Mouse (Mus musculus): ENCODE data around the gene Plk1.

Gene Plk1

GRCm38 (mm10) chr7:122158915-122159902 is at the start of gene Plk1:
TSS of gene Plk1 (plus strand) at chr7:122159439.
- DNase-seq (ENCODE audit: low read depth): peak; percentile 69

DNA sequence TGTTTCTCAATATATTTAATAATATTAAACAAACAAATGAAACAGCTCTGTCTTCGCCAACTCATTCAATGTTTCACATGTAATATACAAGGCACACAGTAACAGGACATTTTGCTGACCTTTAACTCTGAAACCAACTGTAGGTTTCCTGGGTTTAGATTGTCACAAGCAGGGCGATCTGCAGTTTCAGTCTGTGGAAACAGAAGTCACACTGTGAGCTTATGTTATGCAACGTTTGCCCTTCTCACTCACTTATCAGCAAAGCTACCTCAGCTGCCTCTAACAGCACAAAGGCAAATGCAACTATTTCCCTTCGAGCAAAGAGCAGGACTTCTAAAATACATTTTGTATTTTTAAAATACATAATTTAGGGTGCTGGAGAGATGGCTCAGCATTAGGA is 35.7 kb upstream of the Plk1 start:
- DNase-seq (ENCODE audit: low read depth): no peak

GRCm38 (mm10) chr7:122125636-122126035 is 33.6 kb upstream of the Plk1 start:
- DNase-seq (ENCODE audit: low read depth): no peak

DNA sequence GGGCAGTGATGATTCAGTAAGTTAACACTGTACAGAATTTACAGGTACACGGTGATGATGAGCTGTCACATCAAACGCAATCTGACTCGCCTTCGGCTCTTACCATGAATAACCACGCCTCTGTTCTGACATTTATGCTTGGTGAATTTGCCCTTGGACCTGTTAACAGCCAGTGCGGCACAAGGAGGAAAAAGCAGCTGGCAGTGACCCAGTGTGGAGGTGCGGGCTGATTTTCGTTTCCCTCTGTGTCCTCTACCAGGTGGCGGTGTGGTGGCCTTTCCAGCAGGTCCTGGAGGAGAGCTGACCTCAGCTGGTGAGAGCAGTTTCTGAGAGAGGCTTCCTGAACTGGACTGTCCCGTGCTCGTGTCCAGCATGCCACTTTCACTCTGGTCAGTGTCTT is 32.3 kb upstream of the Plk1 start:
- no peak for DNase-seq (ENCODE audit: low read depth)

GRCm38 (mm10) chr7:122131834-122132233 is 27.4 kb upstream of the Plk1 start:
- peak; percentile 12 for DNase-seq (ENCODE audit: low read depth)

DNA sequence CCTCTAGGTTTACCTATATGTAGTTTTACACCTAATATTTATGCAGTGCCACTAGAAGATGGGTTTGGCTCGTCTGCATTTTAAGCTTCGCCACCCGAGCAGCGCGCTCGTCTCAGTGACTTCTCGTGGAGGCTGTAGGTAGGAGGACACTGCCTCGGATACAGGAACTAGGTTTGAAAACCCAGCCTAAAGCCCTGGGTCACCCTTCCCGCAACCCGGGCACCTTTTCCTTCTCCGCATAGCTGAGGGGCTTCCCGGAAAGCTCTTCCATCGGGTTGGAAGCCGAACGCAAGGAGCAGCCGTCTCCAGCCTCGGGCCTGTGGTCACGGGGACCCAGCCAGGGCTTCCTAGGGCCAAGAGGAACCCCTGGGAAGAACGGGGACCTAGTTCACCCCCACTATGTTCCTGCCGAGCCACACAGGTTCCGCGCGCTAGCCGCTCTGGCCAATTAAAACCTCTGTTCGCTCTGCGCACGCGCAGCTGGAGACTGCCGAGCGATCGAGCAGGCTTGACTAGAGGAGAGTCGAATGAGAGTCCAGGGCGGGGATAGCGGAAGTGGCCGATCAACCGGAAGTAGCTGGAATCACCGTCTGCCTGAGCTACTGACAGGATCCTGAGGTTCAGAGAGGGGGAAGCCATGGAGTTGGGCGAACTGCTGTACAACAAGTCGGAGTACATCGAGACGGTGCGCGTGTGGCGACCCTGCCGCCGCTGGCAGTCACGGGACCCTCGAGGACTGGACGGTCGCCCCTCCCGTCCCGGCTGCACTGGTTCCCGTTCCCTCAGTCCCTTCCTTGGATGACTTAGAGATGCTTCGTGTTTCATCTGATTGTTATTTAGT is 26.5 kb upstream of the Plk1 start, which contains the start of the genes Palb2 and Dctn5:
Gene Palb2, minus strand, starts transcription at position 489 of the 841 bp plus-strand sequence.
Gene Dctn5, plus strand, starts transcription at position 545 of the 841 bp plus-strand sequence.
- peak; percentile 98 for DNase-seq (ENCODE audit: low read depth)

DNA sequence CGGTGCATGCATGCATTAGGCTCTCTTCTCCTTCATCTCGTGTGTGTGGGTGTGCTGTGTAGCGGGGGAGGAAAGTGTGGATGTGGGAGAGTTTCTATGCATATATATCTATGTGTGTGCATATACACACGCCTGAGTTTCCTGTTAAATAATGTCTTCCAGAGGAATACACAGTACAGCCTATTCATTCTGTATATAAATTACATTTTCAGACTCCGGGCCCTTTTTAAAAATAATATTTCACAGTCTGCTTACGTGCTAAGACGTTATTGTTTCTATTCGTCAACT is 26.0 kb upstream of the Plk1 start:
- no peak for DNase-seq (ENCODE audit: low read depth)

DNA sequence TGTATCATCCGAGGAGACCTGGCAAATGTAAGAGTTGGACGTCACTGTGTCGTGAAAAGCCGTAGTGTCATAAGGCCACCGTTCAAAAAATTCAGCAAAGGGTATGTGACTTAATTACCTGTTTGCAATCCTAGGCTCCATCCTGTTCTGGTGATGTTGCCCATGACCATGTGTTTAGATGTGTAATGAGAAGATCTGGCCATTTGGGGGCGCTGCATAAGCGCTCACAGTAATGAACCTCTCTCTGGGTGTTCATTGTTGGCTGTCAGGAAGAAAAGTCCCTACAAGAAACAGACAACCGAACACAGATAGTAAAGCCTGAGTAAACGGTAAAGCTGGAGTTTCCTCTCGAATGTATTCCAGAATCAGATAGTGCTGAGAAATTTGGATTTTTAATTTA is 24.2 kb upstream of the Plk1 start:
- DNase-seq (ENCODE audit: low read depth): peak; percentile 61

DNA sequence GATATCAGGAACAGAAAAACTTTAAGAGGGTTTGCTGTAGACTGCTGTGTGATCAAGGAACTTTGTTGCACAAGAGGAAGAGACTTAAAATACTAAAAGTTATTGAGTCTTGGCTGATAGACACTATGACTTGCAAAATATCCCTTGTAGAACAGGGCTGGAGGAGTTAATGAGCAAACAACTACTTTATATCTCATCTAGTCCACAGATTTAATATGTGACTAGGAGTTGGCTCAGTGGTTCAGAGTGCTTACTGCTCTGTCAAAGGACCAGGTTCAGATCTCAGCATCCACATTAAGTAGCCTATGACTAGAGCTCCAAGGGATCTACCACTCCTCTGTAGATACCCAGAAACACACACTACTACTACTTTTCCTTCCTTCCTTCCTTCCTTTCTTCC is 22.2 kb upstream of the Plk1 start:
- DNase-seq (ENCODE audit: low read depth): no peak

DNA sequence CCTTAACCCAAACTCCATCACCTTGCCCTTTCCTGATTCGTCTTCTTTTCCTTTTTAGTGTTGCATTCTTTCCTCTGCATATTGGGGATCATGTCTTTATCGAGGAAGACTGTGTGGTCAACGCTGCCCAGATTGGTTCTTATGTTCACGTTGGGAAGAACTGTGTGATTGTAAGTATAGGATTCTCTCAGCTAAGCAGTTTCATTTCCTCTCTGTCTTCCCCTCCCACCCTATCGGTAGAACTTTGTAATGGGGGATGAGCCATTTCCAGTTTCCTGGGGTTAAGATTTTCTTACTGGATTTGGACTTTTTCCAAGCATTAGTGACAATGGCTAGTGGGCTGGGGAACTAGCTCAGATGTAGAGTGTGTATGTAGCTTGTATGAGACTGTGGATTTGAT is 21.0 kb upstream of the Plk1 start:
- DNase-seq (ENCODE audit: low read depth): no peak

DNA sequence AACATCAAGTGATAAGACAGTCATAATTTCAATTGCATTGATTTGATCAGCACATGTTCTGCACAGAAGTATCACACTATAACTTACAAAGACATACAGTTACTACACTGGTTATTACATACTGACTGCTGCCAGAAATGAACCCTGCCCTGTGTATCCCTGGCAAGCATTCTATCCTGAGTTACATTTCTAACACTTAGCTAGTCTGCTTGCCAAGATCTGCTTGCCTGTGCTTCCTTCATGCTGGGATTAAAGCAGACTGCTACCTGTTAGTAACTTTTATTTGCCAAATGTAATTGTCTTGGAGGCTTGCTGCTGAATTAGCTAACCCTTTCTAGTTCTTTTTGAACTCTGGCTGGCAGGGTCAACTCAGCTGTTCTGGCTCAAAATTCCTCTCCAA is 18.2 kb upstream of the Plk1 start:
- no peak for DNase-seq (ENCODE audit: low read depth)

DNA sequence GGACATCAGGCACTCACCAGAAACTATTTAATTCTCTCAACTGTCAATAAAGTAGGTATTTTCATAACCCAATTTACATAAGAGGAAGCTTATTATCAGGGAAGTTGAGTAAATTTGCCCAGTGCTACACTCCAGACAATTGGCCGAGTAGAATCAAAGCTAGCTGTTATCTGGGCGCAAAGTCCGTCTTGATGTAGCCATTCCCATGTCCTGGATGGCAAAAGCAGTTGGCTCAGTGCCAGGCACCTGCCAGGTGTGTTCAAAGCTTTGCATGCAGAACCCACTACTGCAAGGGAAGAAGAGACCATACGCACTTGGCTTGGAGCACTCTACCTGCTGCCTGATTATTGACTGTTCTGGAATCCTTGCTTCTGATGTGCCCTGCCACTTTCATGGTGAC is 6.8 kb upstream of the Plk1 start:
- DNase-seq (ENCODE audit: low read depth): no peak

DNA sequence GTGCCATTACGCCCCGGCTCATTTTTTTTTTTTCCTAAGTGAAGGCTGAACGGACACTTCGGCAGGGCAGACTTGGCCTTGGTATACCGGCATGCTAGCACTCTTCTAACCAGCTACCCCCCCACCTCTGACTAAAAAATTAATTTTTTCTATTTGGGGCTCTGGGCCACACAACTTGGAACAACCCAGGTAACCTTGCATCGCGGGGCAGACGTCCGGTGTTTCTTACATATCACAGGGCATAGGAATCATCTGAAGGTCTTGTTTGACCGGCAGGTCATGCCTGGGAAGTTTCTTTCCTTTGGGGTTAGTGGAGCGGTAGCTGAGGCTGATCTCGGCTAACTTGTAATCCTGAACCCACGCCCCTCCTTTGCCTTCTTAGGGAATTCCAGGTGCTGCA is 751 bp upstream of the Plk1 start:
- peak; percentile 9 for DNase-seq (ENCODE audit: low read depth)

GRCm38 (mm10) chr7:122160037-122160436 is 798 bp downstream of the Plk1 start:
- no peak for DNase-seq (ENCODE audit: low read depth)

- DNase-seq (ENCODE audit: low read depth): no peak
Observed at GRCm38 (mm10) chr7:122163766-122164165, 4.5 kb downstream of the Plk1 start.

DNA sequence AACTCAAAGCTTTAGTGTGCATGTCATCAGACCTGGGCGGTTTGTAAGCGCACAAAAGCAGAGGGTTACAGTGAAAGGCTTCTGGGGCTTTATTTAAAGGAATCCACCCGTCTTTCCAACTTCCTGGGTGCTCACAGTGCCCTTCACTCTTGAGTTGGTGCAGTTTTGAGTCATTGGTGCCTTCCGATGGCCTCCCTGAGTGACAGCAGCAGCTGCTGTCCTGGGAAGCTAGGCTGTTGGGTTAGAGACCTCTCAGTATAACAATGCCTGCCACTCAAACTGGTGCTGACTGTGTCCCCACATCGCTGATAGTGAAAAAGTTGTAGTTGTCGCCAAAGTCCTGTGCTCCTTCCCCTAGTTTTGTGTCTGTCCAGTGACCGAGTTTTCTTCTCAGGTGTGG is 8.0 kb downstream of the Plk1 start:
- no peak for DNase-seq (ENCODE audit: low read depth)

DNA sequence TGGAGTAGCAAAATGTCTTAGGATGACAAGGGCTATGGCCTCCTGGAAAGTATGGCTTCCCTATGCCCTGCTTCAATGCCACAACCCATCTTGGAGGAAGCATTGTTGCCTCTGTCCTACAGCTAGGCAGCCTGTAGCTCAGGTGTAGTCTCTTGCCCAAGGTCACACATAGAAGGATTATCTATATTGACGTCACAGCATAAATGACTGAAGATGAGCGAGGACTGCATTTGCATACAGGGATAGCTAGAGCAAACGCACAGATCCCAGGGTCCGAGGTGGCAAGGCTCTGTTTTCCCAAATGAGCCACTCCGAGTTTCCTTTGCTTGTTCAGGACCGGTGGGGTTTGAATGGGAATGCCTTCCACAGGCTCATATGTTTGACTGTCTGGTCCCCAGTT is 11.5 kb downstream of the Plk1 start:
- no peak for DNase-seq (ENCODE audit: low read depth)

DNA sequence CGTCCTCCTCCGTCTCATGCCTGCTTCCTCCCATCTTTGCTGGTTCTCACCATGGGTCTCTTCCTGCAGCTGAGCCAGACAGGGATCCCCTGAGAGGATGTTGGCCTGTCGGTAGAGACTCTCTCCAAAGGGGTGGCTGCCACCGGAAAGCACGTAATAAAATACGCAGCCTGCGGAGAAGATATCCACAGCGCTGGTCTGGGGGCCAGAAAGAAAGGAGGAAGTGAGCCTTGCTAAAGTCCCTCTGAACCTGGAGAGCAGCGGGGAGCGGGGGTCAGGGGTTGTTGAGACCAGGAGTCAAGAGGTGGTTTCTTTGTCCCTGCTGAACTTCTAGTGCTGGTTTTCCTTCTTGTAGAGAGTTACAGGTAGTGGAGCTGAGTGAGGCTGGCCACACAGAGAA is 12.4 kb downstream of the Plk1 start:
- no peak for DNase-seq (ENCODE audit: low read depth)

- DNase-seq (ENCODE audit: low read depth): no peak
Observed at GRCm38 (mm10) chr7:122180720-122181119, 21.5 kb downstream of the Plk1 start.

DNA sequence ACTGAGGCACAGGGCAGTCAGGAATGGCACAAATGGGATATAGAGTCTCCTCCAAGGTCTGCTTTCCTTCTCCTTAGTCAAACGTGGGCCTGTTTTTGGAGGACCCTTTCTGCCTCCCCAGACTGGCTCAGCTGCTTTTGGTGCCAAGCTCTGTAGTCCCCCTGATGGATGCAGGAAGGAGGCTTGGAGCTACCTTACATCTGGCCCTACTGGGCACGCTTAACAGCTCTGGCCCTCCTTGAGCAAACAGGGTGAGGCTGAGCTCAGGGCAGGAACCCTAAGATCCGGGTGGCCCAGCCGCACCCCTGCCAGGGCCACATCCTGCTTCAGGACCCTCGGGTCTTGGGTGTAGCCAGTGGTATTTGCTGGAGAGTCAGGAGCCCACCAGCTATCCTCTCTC is 25.3 kb downstream of the Plk1 start:
- DNase-seq (ENCODE audit: low read depth): no peak

GRCm38 (mm10) chr7:122186043-122186442 is 26.8 kb downstream of the Plk1 start, which contains the start of gene Ern2:
TSS of gene Ern2 (minus strand) at chr7:122186207.
- DNase-seq (ENCODE audit: low read depth): no peak

GRCm38 (mm10) chr7:122189484-122189883 is 30.2 kb downstream of the Plk1 start:
- DNase-seq (ENCODE audit: low read depth): peak; percentile 78

- no peak for DNase-seq (ENCODE audit: low read depth)
Observed at GRCm38 (mm10) chr7:122191097-122191496, 31.9 kb downstream of the Plk1 start.

Measured in naive thymus-derived CD4-positive, alpha-beta T cell, adult 2 months (primary cell).